Mouse (Mus musculus) spleen, postnatal 36 days (tissue): Measurements from ENCODE around the gene Rbbp9.
"Not testable (repeated sequence)": the region's sequence is repeated elsewhere in the genome, so short reads cannot be mapped to it uniquely, and the experiment has no call there.

Source experiments
- DNase-seq, 2 experiments: peaks; one replicate each; pipeline ENCODE4 v3.0.0; 2022; ENCODE audit warnings: low spot score in 2 of 2, mixed read lengths in 1 of 2

Rbbp9 gene

DNA sequence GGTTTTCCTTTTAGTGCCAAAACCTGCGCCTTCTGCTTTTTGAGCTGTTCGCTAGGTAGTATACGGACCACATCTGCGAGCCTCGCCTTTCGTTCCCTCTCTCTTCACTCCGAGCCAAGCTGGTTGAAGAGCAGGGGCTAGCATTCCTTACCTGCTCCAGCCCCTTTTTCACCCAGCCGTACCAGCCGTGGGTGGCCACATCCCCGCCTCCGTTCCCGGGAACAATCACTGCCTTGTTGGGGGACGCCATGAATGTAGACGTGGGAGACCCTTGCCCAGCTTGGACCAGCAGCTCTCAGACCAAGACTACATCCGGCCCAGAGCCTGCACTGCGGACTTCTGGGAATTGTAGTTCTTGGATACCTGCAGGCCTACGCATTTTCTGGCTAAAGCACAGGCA, at the start of gene Rbbp9:
Rbbp9 (minus strand) TSS at position 341 of the 400 bp plus-strand sequence.
- peak; percentile 34 to 38 for DNase-seq

DNA sequence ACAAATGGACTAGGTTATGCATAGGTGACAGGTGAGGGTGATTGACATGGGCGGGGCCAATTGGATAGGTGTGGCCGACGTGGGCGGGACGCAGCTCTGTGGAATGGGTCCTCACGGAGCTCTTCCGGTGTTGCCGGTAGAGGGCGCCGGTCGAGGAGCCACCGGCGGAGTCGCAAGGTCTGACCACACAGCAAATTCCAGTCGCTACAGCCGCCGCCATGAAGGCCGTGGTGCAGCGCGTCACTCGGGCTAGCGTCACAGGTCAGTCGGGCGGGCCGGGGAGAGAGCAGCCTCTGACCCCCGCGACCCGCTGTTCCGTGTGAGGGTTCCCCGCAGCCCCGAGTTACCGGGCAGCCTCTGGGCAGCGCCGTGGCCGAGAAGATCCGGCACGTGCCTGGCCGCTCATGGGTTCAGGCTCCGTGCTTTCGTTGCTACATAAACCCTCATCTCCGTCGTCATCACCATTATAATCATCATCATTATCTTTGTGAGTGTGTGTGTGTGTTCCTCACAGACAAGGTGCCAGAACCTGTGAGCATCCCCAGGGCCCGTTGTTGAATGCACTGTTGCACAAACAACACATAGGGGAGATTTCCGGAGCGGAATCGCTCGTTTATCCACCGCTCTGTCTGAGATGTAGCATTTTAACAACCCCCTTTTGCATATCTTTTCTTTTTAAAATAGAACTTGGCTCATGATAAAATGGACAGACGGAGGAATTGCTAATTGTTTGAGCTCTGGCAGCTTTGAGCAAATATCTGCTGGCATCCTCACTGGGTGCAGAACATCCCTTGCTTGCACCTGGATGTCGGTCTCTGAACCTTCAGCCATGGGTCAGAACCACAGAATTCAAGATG, 49.4 kb upstream of the Rbbp9 start, which contains the start of gene Dtd1:
Dtd1 (plus strand) TSS at position 67 of the 857 bp plus-strand sequence.
- DNase-seq: peak; percentile 88 to 89

DNA sequence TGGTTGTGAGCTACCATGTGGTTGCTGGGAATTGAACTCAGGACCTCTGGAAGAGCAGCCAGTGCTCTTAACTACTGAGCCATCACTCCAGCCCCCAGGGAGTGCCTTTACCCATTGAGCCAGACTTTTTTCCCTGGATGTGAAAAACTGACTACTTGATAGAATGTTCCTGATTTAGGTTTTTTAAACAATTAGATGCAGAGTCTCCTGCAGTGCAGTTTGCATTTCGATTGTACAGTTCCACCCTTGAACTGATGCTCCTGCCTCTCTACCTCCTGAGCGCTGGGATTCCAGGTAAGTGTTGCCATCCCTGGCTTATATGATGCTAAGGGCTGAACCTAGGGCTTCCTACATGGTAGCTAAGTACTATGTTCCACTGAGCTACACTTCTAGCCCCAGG, 47.3 kb upstream of the Rbbp9 start:
- DNase-seq: no peak

DNA sequence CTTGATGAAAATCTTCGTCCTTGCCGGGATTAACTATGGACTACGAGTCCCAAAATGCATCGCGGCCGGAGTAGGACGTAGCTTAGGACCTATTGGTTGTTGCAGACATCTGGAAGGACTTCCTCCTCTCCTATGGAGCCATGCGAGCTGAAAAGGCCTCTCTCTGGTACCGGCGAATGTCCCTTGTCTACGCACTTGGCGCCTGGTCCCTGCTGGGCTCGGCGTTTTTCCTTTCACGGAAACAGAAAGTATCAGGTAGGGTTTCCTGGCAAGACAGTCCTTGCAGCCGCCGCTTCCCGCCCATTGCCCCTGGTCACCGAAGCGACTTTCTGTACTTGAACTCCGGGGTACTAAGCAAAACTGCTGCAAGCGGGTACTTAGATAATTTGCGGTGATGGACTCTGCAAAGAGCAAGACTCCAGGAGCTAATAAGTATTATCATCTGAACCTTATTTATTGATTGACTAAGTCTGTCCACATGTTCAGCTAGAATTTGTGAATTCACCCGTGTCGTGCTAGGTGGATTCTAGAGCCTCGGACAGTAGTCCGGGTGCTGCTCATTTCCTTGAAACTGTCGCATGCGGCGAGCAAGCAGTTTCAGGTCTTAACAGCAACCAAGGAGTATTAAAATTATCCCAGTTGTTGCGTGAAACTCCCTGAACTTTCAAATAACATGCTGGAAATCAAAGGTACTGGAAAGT, 43.4 kb upstream of the Rbbp9 start, which contains the start of gene Smim26:
Smim26 (plus strand) TSS at position 104 of the 701 bp plus-strand sequence.
- peak; percentile 73 to 77 for DNase-seq

DNA sequence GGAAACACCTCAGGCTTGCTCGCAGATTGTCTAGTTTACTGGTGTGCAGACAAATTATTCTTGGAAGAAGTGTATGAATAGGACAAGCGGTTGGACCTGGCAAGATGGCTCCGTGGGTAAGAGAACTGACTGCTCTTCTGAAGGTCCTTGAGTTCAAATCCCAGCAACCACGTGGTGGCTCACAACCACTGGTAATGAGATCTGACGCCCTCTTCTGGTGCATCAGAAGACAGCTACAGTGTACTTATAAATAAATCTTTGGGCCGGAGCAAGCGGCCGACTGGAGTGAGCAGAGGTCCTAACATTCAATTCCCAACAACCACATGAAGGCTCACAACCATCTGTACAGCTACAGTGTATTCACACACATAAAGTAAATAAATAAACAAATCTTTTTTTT, 42.4 kb upstream of the Rbbp9 start:
- not testable (repeated sequence) for DNase-seq

DNA sequence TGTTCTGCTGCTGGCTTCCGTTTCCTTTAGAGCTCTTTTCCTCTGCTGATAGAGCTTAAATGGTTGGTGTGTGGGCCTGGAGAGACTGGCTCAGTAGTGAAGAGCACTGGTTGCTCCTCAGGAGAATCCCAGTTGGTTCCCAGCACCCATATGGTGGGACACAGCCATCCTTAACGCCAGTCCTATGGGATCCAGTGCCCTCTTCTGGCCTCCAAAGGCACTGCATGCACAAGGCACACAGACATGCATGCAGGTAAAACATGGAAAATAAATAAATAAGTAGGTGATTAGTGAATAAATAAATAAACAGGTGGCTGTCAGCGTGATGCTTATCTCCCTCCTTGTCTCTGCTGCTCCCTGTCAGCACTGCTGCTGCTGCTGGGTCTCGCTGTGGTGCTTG, 38.1 kb upstream of the Rbbp9 start:
- DNase-seq: no peak

DNA sequence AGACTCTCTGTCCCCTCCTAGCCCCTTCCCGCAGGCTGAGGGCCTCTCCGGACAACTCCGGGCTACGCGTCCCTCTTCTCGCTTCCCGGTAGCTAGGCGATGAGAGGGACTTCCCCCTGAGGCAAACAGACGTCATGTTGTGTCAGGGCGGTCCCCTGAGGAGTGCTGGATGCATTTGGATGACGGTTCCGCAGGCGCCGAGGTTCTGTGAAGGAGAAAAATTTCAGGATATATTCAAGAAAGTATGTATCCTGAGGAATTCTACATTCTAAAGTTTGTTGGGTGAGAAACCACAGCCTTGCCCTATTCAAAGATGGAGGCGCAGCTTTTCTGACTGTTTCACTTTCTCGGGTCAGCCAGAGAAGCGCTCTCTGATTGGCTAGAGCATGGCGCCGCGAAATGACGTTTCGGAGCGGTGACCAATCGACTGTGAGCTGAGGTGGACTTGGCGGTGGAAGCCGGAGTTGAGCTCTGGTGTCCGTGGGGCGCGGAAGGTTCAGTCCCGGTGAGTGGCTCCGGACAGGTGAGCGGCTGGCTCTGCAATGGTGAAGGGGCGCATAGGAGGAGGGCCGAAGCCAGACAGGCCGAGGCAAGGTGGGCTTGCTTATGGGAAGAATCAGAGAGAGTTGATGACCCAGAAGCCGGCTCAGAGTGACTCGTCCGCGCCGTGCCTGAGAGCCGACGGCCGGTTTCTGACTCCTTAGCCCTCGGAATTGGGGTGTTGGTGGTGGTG, 5.3 kb upstream of the Rbbp9 start, which contains the start of gene Sec23b:
Sec23b (plus strand) TSS at position 410 of the 733 bp plus-strand sequence.
- peak; percentile 95 for DNase-seq

DNA sequence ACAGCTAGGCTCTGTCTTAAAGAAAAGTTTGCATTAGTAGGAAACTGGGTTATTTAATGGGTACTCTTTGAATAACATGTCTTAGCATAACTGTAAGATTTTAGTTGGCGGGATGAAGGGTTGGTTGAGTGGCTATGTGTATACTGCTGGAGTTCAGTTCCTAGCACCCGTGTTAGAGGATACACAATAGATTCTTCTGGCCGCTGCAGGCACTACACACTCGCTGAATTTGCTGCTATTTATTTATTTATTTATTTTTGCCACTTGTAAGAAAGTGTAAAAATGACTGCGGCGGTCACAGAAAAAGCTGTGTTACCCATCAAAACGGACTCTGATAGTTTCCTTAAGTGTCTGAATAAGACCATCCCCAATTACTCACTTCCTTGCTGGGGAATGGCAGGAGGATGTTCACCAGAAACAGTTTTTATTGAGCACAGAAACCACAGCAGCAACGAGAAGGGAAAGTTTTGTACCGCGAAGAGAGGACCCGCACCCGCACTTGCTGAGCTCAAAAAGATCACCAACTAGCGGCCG, 4.7 kb upstream of the Rbbp9 start:
- DNase-seq: no peak

DNA sequence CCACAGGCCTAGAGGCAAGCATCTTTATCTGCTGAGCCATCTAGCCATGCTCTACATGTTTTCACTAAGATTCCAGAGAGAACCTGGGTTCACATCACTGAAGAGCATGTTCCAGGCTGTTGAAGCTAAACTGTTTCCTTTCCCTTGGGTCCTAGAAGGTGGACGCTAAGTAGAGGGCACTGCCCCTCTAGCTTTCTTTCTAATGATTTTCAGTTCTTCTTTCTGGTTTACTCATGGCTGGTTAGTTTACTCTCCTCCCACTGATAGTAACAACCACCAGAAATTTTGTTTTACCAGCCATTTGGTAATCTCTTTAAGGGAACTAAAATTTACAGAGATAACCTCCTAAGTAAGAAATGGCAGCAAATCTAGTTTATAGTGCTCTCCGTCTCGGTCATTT, 3.2 kb upstream of the Rbbp9 start:
- DNase-seq: no peak

DNA sequence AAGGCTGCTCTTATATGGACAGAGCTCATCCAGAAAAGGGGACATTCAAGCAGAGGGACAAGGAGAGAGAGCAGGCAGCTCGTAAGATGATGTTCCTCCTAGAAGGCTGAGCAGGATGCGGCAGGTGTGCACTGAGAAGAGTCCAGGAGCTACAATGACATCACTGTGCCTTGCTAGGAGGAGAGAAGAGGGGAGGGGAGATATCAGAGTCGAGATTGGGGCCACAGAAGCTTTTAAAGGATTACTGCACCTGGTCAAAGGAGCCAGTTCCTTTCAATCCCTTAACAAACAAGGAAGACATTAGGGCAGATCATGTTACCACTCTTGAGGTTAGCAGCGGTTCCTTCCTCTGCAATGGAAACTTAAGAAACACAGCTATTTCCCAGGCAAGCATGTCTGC, 3.1 kb downstream of the Rbbp9 start:
- DNase-seq: no peak

DNA sequence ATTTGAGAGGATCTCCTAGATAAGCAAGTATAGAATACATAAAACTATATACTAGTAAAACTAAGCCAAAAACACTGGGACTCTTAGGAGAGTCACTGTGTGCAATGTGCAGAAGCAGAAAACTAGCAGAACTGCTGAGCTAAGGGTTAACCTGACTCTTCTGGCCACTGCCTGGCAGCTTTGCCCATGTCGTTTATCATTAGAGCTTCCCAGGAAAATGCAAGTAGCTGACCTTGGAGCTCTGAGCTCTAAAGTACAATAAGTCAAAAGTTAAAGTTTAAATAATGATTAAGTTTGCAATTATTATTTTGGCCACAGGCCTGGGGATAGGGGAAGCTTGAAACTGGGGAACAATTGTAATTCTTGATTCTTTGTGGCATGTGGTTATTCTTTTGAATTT, 5.2 kb downstream of the Rbbp9 start:
- DNase-seq: no peak

DNA sequence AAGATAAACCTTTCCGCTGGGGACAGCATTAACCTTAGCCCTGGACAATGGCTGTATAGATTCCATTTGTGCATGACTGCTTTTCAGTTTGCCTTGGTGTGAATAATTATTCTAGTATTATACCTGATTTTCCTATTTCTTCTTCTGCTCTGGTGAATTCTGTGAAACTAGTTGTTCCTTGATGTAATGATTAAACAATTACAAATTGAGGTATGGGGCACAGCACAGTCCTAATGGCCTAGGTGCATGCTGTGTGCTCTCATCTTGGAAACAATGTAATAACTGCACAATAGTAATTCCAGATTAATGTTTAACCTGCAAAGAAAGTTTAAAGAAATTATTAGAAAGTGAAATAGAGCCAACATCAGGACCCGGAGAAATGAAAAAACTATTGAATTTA, 5.6 kb downstream of the Rbbp9 start:
- DNase-seq: no peak

DNA sequence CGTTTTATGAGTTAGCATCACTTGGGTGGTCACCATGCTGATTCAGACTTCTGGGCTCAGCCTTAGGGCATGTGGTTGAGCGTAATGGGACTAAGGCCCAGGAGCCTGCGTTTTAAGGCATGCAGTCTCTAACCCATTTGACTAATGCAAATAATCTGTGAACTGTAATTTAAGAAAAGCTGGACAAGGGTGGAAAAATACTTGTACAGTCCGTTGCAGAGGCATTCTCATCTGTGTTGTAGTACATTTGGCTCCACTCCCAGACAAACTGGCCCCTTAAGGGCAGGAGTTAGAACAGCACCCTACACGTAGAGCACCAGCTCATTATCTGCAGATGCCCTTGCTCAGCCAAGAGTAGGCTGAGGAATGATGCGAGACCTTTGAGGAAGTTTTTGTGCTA, 6.0 kb downstream of the Rbbp9 start:
- no peak for DNase-seq

DNA sequence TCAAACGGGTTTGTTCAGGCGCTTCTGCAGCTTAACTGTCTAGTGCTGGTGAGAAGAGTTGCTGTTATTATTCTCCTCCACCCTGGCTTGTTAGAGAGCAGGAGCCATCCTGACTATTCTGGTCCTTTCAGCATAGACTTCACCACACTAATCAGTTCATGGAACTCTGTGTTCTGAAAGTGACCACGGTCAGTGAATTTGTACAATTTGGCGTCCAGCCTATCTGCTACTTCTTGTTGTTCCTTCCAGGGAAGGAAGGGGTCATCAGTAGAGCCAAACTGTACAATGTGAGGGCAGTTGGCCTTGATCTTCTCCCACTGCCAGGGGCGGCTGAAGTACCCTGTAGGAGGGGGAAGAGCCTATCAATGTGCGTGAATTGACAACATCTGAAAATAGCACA, 7.0 kb downstream of the Rbbp9 start:
- DNase-seq: no peak

DNA sequence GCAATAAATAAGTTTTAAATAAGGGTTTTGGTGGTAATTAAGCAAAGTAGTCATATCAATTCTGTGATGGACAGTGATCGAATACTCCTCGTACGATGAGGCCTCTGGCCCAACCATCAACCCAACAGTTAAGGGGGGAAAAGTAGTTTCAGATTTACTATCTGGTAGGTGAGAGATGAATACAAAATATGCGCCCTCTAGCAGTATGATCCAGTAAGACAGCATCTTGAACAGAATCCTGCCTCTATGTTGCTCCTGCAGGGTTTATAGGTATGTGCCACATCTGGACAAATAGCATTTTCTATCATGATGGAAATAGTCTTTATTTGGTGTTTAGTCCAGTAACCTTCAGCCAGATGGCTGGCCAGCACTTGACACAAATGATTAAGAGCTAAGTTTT, 9.4 kb downstream of the Rbbp9 start:
- no peak for DNase-seq

DNA sequence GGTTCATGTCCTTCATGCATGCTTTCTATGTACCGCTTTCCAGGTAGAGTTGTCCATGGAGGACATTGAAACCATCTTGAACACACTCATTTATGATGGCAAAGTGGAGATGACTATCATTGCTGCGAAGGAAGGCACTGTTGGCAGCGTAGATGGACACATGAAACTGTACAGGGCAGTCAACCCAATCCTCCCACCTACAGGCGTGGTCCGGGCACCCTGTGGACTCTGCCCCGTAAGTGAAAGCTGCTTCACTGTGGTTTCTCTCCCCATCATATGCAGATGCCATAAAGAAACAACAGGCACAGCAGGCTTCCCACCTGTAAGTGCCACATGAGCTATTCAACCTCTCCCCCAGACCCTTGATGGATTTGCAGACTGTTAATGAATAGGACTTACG, 13.5 kb downstream of the Rbbp9 start:
- no peak for DNase-seq

DNA sequence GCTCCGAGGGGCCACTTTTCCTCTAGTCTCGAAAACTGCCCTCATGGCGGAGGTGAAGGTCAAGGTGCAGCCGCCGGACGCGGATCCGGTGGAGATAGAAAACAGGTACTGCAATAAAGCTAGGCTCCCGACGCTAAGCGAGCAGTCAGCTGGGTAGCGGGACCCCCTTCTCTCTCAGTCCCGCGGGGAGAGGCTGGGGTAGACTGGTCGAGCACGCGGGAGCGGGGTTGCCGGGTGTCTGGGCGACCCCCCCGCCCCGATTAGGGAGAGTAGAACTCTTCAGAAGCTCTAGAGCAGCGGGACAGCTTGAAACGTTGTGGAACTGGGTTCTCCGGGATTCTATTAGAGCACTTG, 22.9 kb downstream of the Rbbp9 start:
- no peak for DNase-seq

DNA sequence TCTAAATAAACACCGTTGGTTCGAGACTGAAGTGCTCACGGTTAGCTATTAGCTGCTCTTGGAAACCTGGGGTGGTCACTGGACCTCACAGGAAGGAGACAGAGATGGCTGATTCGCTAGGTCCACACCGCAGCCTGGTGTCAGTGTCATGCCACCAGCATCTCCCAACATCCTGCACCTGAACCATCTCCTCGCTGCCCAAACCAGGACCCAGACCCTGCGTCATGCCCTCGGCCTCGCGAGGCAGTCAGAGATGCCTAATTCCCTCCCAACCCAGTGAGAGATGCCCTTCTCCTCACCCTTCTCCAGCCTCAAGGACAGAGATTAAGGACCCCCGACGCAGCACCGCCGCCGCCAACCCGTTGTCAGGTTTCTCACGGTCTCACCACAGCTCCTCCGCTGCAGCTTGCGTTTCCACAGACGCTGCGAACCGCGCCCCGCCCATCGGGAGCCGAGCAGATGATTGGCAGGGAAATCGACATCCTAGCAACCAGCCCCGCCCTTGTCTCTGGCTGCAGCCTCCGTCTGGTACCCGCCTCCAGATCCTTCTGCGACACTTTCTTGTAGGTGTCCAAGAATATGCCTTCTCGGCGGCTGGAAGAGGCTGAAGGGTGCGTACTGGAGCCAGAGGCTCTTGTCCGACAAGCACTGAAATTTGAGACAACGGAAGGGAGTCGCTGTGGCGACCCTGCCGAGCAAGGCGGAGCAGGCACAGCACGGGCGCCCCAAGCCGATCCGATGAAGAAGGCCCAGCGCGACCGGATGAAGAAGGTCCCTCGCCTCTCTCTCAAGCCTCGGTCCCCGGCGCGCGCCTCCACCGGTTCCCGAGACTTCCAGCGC, 23.5 kb downstream of the Rbbp9 start, which contains the start of the genes Dzank1 and Polr3f:
Dzank1 (minus strand) TSS at position 434 of the 840 bp plus-strand sequence.
Polr3f (plus strand) TSS at position 738 of the 840 bp plus-strand sequence.
- DNase-seq: peak; percentile 96

DNA sequence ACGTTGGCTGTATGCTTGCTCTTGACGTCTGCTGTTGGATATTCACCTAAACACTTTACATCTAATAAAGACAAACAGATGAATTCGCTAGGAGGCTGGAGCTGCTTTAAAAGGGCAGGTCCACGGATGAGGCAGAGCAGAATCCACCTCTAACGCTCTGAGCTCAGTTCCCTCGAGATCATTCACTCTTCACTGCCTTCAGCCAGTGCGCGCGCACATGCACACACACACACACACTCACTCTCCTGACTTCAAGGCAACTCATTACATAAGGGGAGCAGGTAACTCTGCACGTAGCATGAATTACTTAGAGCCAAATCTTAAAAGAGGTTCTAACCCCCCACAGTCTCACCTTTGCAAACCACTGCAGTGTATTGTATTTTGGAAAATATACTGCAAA, 24.8 kb downstream of the Rbbp9 start:
- no peak for DNase-seq

DNA sequence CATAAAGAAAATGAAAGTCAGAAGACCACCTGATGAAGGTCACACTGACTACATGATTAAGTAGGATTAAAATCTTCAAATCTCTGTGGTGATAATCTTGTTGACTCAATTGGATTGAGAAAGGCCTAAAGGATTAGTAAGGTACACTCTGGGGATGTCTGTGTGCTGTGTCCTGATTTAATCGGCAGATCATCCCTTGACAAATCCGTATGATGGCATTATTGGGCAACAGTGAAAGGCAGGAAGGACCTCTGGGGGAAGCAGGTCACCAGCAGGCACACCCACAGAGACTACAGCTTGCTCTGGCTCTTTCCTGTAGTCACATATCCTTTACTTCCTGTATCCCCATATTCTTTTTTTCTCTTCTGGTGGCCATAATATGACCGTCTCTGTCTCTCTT, 30.9 kb downstream of the Rbbp9 start:
- DNase-seq: no peak

DNA sequence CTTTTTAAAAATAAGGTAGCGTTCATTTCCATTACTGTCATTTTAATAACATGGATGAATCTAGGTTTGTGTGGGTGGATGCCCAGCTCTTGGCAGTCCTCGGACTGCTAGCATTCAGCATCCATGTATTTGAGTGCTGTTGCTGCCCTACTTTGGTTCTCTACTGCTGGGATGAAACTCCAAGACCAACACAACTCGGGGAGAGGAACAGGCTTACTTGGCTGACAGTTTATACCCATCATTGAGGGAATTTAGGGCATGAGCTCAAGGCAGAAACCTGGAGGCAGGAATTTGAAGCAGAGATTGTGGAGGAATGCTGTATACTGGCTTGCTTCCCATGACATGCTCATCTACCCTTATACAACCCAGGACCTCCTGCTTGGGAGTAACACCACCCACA, 36.0 kb downstream of the Rbbp9 start:
- no peak for DNase-seq
